Mouse (Mus musculus) midbrain, postnatal 0 days (tissue): ENCODE measurements around the gene Nr4a1. TPM values are rescaled to one million over a fixed set of nuclear protein-coding genes. Genes with fewer than 3 reads are reported as not detected.
A peak's percentile ranks its signal among the peaks of the same experiment; 100 is the strongest.

Source experiments
- ATAC-seq: fragments of 200-750 bp; cut with Nextera tagmentation; 2 replicates; pipeline ENCODE4 v1.8.0; 2017; ENCODE audit warnings: moderate number of reproducible peaks, mild to moderate bottlenecking, moderate TSS enrichment, moderate library complexity; ENCODE audit not compliant: low FRiP score
- DNase-seq: peaks from one replicate; pipeline ENCODE4 v3.0.0-alpha.2; 2015; ENCODE audit warnings: low spot score
- H3K27ac ChIP-seq: fragments of 300-500 bp; sonication (generic); 2 replicates; pipeline ENCODE4 v1.5.1; 2014; ENCODE audit warnings: low read depth, mild to moderate bottlenecking, low read length, mixed read lengths
- H3K27me3 ChIP-seq: fragments of 300-500 bp; sonication (generic); 2 replicates; pipeline ENCODE4 v1.6.1; 2014; ENCODE audit warnings: low read length, control low read depth, mixed read lengths; ENCODE audit not compliant: insufficient read depth
- H3K36me3 ChIP-seq: fragments of 300-500 bp; sonication (generic); 2 replicates; pipeline ENCODE4 v1.6.1; 2014; ENCODE audit warnings: low read length, control low read depth, mixed read lengths; ENCODE audit not compliant: insufficient read depth
- H3K4me1 ChIP-seq: fragments of 300-500 bp; sonication (generic); 2 replicates; pipeline ENCODE4 v1.6.1; 2014; ENCODE audit warnings: mild to moderate bottlenecking, control low read depth, antibody characterized with exemption, low read length, mixed read lengths; ENCODE audit not compliant: insufficient read depth
- H3K4me2 ChIP-seq: fragments of 300-500 bp; sonication (generic); 2 replicates; pipeline ENCODE4 v1.6.1; 2014; ENCODE audit warnings: low read depth, mild to moderate bottlenecking, low read length, mixed read lengths; ENCODE audit not compliant: poor library complexity, severe bottlenecking
- H3K4me3 ChIP-seq: fragments of 300-500 bp; sonication (generic); 2 replicates; pipeline ENCODE4 v1.5.1; 2014; ENCODE audit warnings: low read depth, mild to moderate bottlenecking, low read length, moderate library complexity
- H3K9ac ChIP-seq: fragments of 300-500 bp; sonication (generic); replicated peaks from 2 replicates; pipeline ENCODE4 v1.6.1; 2014; ENCODE audit warnings: mild to moderate bottlenecking, low read length, moderate library complexity, mixed read lengths; ENCODE audit not compliant: poor library complexity, severe bottlenecking
- H3K9me3 ChIP-seq: fragments of 300-500 bp; sonication (generic); 2 replicates; pipeline ENCODE4 v1.6.1; 2016; ENCODE audit warnings: low read length, control low read depth
- CTCF ChIP-seq: IDR thresholded peaks from 2 replicates; pipeline ENCODE4 v1.5.1; 2016; ENCODE audit warnings: antibody characterized with exemption, mild to moderate bottlenecking
- WGBS: fragments of 180-500 bp; shearing (Covaris S2); extraction: QIAGEN DNeasy Blood & Tissue Kit; methylation state at CpG from one replicate; pipeline ENCODE4 v1.1.7; 2014; 5-methylcytosine and 5-hydroxymethylcytosine counted together
- polyA plus RNA-seq: library from polyadenylated mRNA; unstranded; fragments of >200 nt; fragmentation: Nextera tagmentation; extraction: Ambion mirVana; gene quantifications from 2 replicates; pipeline ENCODE4 v1.2.1, GENCODE M21; 2015
- total RNA-seq: library from RNA; depleted of rRNA; stranded (reverse); fragments of >200 nt; gene quantifications from 2 replicates; pipeline ENCODE4 v1.2.3, GENCODE M21; 2014

Nr4a1 gene
- total and polyA plus RNA-seq, 2 experiments from 2014 or later, result 6.9 to 7.7 TPM

DNA sequence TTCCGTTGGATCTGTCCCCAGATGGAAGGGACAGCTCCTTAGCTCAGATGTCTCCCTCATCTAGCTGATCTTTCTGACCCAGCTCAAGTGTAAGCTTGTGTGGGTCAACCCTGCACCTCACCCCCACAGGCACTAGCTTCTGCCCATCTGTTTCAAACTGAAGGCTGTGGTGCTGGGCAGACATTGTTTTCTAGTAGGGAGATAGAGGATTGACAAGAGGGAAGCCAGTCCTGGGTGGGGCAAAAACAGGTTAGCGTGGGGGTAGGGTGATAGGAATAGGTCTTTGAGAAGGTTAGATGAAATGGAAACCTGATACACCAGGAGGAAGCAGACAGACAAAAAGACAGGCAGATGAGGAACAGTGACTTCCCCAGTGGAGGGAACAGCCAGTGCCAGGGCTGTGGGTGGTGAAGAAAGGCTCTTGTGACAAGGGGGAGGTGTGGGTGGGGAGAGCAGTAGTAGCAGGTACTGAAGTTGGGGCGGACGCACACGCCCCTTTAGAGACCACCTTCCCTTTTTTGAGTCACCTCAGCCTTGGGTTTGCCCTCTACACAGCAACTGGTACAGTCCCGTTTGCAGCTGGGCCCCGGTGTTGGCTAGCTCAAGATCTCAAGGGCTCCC, 1.9 kb downstream of the Nr4a1 start:
- 84% methylated on average over 7 of the region's 7 CpGs for WGBS
- Histone ChIP-seq H3K4me1 (no peaks in the 10 kb centered on the region), H3K27me3 (no peaks in the 10 kb centered on the region), H3K9me3 (no peaks in the 10 kb centered on the region), H3K4me2 (no peak overlapping the region), H3K36me3 (no peaks in the 10 kb centered on the region), H3K27ac (no peak overlapping the region), H3K9ac (no peak overlapping the region), H3K4me3 (no peak overlapping the region)
- TF ChIP-seq CTCF, result no peak
- no peak for ATAC-seq
- DNase-seq, result no peak

DNA sequence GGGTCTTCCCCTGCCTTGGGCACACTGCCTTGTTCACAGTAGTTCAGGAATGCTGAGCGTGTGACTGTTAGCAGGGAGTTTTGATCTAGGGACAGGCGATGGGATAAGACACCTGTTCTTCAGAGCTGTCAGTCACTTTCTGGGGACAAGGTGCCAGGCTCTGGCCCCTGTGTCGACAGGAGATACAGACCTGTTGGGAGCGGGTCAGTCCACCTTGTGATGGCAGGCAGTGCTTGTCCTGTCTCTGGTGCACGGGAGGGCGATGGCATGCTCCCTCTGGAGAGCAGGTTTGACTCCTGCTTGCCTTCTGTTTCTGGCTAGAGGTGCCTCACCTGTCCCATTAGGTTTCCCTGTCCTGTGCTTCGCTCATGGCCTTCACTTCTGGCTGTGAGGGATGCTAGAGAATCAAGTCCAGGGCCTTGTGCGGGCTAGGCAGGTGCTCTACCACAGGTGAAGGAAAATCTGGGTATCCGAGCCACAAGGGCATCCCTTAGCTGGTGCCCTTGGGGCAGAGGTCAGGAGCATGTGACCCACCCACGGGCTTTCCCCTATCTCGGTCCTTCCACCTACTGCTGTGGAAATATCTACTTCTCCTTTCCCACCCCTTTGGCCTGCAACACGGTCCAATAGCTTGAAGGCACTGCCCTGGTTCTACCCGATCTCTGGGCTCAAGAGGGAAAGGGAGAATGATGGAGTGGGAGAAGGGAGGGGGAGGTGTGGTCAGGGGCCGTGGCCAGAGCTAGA, 2.6 kb downstream of the Nr4a1 start:
- no peaks in the 10 kb centered on the region for H3K27me3 ChIP-seq

DNA sequence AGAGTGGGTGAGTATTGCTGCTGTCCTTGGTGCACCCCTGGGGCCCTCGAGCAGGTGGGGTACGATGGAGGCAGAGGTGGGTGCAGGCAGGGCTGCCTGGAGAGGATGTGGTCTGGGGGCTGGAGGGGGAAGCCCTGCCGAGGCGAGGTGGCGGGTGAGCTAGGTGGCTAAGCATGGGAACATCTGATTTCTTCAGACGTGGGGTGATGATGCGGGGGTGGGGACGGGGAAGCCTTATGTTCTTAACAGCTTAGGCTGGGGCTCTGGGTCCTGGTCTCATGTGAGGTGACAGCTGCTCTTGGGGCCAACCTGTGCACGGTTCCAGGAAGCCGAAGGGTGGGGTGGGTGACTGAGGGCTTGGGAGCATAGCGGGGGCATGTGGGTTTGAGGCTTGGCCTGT, 4.4 kb downstream of the Nr4a1 start:
- ATAC-seq (no peak), DNase-seq (no peak)
- 88% methylated on average over 11 of the region's 11 CpGs for WGBS
- H3K36me3 ChIP-seq, result 0 out of 2 replicates have a peak, but pooled peaks cover 3% of the 10 kb centered on the region
- H3K4me3 ChIP-seq, result no peak overlapping the region
- H3K9ac ChIP-seq, result no peak overlapping the region
- TF ChIP-seq CTCF, result no peak
- no peak overlapping the region for H3K4me2 ChIP-seq
- H3K9me3 ChIP-seq, result no peaks in the 10 kb centered on the region
- H3K27me3 ChIP-seq, result no peaks in the 10 kb centered on the region
- H3K4me1 ChIP-seq, result no peaks in the 10 kb centered on the region
- no peak overlapping the region for H3K27ac ChIP-seq

More for the DNA sequence above, 2.6 kb downstream of the Nr4a1 start:
- H3K9ac ChIP-seq, result no peak overlapping the region
- WGBS, result 84% methylated on average over 14 of the region's 14 CpGs
- no peak overlapping the region for H3K27ac ChIP-seq
- no peak overlapping the region for H3K4me2 ChIP-seq
- no peak for ATAC-seq
- H3K4me1 ChIP-seq, result no peaks in the 10 kb centered on the region
- DNase-seq, result no peak
- no peaks in the 10 kb centered on the region for H3K9me3 ChIP-seq
- TF ChIP-seq CTCF, result no peak
- H3K36me3 ChIP-seq, result no peaks in the 10 kb centered on the region
- no peak overlapping the region for H3K4me3 ChIP-seq

DNA sequence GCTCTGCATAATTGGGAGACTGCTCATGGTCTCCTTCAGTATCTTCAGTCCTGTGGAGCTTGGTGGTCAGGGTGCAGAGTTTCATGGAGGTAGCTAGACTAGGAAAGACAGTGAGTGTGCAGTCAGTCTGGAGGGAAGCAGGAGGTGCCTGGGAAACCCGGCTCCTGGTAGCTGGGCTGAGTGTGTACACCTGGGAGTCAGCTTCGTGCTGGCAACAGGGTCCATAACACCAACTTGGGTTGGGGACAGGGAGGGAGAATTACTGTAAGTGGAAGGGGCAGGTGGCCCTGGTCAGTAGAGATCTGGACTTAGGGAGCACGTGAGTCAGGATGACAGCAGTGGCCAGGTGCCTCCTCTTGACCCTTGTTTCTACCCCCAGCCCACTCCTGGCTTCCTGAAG, 5.9 kb downstream of the Nr4a1 start:
- H3K4me3 ChIP-seq, result no peak overlapping the region
- H3K27ac ChIP-seq, result no peak overlapping the region
- TF ChIP-seq CTCF, result no peak
- peaks cover 6% of the 10 kb centered on the region; the same call in 1 of the 2 replicates for H3K27me3 ChIP-seq
- no peaks in the 10 kb centered on the region for H3K9me3 ChIP-seq
- no peak overlapping the region for H3K9ac ChIP-seq
- WGBS, result 92% methylated on average over 3 of the region's 3 CpGs
- ATAC-seq (no peak), DNase-seq (no peak)
- H3K4me1 ChIP-seq, result no peaks in the 10 kb centered on the region
- H3K4me2 ChIP-seq, result no peak overlapping the region
- 0 out of 2 replicates have a peak, but pooled peaks cover 3% of the 10 kb centered on the region for H3K36me3 ChIP-seq

DNA sequence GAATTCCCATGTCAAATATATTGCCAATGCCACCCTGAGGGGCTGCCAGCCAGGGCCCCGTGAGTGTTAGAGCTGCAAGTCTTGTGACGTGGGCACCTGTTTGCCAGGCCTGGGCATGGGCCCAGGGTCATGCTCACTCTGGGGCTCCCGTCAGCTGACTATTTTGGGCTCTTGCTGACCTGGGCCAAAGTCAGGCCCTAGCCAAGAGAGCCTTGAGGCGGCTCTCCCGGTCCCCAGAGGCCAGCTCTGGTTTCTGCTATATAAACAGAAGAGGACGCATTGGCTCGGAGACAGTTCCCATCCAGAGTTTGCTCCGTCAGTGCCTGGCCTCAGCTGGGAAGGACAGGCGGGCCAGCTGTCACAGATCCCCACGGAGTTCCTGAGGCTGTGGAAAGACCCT, 6.3 kb downstream of the Nr4a1 start:
- no peak overlapping the region for H3K4me3 ChIP-seq
- peaks cover 7% of the 10 kb centered on the region; the same call in 1 of the 2 replicates for H3K27me3 ChIP-seq
- H3K36me3 ChIP-seq, result 0 out of 2 replicates have a peak, but pooled peaks cover 3% of the 10 kb centered on the region
- 70% methylated on average over 10 of the region's 10 CpGs for WGBS
- no peak overlapping the region for H3K9ac ChIP-seq
- H3K27ac ChIP-seq, result no peak overlapping the region
- H3K4me2 ChIP-seq, result no peak overlapping the region
- no peaks in the 10 kb centered on the region for H3K4me1 ChIP-seq
- no peaks in the 10 kb centered on the region for H3K9me3 ChIP-seq
- no peak for TF ChIP-seq CTCF
- ATAC-seq (no peak), DNase-seq (peak; percentile 42)
